Mouse (Mus musculus) urinary bladder, postnatal 25 days (tissue): ENCODE data around the gene Olfr715.
"Not testable (repeated sequence)": the region's sequence is repeated elsewhere in the genome, so short reads cannot be mapped to it uniquely, and the experiment has no call there.

Source experiments
- DNase-seq: peaks from one replicate; pipeline ENCODE4 v3.0.0; 2022; ENCODE audit warnings: low spot score

Olfr715 gene

GRCm38 (mm10) chr7:107130983-107131382 is at the start of gene Olfr715:
Gene Olfr715, minus strand, starts transcription at chr7:107131083.
- not testable (repeated sequence) for DNase-seq

DNA sequence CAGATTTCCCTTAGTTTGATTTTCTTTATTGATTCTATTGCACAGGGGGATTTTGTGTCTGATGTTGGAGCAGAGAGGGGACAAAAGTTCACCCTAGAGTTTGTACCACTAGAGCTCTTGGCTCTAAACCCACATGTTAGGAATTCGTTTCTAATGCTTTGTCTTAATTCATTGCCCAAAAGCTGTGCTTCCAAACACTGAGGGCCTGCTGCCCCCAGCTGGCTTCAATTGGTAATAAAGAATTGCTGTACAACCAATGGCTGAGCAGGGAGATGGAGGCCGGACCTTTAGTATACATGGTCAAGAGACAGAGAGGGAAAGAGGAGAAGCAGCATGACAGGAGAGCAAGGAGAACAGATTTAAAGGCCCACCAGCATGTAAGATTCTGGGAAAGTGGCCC is 49.5 kb upstream of the Olfr715 start:
- no peak for DNase-seq

DNA sequence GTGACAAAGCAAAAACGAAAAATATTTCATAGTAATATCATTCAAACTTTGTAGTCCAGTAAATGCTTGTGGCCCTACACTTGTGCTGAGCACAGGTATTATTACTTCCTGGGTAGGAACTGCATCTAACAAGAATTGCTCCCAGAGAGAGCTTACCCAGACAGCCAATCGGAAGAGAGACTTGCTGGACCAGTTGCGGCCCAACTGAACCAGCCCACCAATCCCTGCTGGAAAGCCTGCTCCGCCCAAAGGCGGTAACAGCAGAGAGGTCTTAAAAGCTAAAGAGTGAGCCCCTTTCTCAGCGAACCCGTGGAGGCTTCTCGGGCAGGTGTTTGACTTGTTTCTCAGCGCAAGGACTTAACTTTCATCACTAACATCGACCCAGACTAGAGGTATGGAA is 35.8 kb upstream of the Olfr715 start, which contains the start of gene Nlrp14:
Gene Nlrp14 (plus strand): TSS at position 301 of the 400 bp plus-strand sequence.
- no peak for DNase-seq

DNA sequence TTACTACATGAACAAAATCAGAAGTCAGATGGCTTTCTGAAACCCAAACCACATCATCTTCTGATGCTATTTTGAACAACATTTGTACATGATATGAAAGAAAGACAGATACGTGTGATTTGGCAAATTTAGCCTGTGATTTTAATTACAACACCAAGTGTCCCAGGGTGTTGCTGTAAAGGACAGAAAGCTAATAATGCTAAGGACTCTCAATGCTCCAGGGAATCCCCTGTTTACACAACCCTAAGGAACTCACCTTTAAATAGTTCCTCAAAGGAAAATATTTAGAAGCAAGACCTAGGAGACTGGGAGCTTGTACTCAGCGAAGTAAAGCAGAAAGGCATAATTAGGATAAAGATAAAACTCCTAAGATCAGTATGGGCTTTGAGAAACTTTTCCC is 7.1 kb upstream of the Olfr715 start, which contains the start of gene Olfr716:
Gene Olfr716 (plus strand): TSS at position 301 of the 400 bp plus-strand sequence.
- DNase-seq: not testable (repeated sequence)

- not testable (repeated sequence) for DNase-seq
Measured at GRCm38 (mm10) chr7:107110269-107110668, 20.6 kb downstream of the Olfr715 start, which contains the start of gene Olfr715b. Gene Olfr715b, minus strand, starts transcription at chr7:107110369.

DNA sequence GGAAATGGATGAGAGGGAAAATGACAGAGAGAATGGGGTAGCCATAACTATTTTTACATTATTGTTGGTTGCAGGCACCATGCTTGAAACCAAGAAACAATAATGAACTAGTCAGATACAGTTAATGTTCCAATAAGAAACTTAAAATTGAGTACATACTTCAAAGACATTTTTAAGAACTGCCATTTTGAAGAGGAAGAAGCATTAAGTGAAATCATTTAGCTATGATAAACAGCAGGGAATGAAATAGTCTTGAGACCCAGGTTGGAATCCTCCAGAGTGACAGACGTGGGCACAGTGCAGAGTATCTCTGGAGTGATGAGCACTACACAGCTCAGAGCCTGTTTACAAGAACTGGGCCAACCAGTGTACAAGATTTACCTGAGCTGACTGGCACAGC is 38.0 kb downstream of the Olfr715 start, which contains the start of gene Olfr17:
Gene Olfr17 (plus strand): TSS at position 301 of the 400 bp plus-strand sequence.
- no peak for DNase-seq
